Mouse (Mus musculus) lung, postnatal 14 days (tissue): ENCODE measurements at regions not wholly inside any gene's neighbourhood (a gene's known extent, or its start where the extent isn't known, plus 50 kb on each side); places are given as distances from the start of the nearest gene placed in this dataset.
"Not testable (repeated sequence)": the region's sequence is repeated elsewhere in the genome, so short reads cannot be mapped to it uniquely, and the experiment has no call there.

Source experiments
- DNase-seq: peaks from one replicate; pipeline ENCODE4 v3.0.0; 2021

DNA sequence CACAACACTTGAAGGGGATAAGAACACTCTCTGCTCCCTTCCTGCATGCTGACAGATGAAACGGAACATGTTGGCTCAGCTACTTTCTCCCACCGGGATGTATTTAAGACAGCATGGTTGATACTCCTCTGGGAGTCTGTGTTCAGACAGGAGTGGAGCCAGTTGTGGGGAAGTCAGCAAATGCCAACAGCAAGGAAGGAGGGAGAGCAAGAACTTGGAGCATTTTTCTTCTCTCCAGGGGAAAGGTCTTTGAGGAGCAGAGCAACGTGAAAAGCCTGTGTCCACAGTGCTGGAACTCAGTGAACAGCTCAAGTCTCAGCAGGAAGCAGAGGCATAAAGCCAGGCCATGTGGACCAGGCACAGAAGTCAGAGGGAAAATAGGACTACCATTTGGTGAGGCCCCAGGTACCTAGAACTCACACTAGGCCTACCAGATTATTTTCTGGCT is 188.8 kb upstream of the Dmac1 start:
- DNase-seq, result no peak

DNA sequence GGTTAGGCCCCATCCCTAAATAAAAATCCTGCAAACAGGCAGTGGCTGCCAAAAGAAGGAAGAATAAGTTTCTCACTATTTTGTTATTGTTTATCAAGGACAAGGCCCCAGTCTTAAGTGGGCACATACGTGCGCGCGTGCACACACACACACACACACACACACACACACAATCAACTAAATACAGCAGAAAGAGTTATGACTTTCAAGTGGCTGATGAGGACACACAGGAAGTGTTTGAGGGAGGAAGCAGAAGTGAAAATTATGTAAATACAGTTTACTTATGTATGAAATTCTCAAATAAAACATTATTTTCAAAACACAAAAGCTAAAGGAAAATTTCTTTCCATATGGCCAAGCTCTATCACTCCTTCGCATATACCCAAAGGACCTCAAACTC is 185.5 kb upstream of the Dmac1 start:
- no peak for DNase-seq

DNA sequence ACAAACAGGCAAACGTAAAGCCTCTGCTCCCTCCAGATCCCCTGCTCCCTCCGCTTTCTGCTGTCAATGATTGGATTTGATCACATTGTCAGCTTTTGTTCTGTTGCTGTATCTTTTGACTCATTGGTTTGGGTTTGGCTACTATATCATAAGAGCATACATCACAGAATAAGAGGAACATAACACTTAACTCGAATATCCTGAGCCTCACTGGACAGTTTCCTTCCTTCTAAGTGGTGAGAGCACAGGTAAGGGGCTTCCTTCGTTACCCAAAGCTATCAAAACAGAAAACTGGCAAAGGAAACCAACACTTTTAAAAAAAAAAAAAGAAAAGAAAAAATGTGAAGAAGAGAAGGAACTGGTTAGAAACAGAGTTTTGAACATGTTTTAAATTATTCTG is 171.4 kb upstream of the Dmac1 start:
- DNase-seq, result no peak

DNA sequence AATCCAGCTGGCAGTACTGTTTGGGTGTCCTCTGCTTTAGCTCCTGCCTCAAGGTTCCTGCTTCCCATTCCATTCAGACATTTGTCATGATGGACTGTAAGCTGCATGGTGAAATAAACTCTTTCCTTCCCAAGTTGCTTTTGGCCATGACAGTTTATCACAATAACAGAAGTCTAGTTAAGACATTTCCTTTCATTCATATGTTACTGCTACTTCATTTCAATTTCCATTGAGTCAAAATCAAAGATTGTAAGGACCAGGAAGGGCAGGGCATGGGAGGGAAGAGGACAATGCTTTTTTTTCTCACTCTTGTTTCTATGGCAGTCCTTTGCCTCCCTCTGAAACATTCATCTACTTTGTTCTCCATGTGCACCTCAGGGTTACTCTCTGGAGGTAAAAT is 145.2 kb upstream of the Dmac1 start:
- no peak for DNase-seq

DNA sequence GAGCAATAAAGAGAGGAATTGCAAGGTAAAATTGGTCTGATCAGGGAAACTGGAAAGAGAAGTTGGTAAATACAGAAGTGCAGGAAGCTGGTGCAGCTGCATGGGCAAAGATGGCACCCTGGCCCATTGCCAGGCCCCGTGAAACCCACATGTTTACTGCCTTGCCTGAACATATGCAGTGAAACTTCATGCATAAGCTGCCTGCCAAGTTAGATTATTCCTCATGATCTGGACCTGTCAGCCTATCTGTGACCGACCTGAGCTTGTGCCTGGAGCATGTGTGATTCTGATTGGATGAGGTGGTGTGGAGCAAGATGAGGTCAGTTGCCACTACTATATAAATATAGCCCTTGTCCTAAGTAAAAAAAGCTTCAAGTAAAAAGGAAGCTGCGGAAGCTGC is 122.6 kb upstream of the Dmac1 start:
- not testable (repeated sequence) for DNase-seq

DNA sequence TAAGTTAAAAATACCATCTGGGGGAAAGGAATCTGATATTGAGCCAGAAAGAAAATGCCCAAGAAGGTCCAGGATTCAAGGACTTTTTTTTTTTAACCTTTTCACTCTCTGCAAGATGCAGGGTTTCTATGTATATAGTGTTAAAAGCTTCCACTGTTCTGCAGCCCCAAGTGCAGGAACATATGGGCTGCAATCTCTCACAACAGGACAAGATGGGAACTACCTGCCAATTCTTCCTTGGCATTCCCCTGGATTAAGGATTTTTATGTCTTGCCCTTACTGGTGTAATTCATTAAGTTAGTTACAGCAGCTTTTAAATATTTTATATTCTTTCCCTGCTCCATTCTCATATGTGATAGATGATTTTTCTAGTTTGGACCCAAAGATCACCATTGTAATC is 116.9 kb upstream of the Dmac1 start:
- DNase-seq, result no peak

DNA sequence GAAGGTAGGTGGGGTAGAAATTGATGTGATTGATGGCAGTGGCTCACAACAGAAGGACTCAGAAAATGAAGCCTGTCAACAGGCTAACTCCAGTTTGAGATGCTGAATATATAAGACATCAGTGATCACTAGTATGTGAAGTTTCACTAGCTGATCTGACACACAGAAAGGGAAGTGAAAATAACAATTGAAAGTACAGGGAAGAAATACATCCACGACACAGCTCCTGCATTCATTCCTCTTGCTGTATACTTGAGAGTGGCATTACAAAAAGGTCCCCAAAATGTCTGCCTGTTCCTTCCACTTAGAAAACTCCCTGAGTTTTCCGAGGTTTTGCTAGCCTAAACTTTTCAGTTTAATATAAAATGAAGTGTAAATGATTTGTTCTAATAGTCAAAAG is 116.2 kb upstream of the Dmac1 start:
- no peak for DNase-seq

DNA sequence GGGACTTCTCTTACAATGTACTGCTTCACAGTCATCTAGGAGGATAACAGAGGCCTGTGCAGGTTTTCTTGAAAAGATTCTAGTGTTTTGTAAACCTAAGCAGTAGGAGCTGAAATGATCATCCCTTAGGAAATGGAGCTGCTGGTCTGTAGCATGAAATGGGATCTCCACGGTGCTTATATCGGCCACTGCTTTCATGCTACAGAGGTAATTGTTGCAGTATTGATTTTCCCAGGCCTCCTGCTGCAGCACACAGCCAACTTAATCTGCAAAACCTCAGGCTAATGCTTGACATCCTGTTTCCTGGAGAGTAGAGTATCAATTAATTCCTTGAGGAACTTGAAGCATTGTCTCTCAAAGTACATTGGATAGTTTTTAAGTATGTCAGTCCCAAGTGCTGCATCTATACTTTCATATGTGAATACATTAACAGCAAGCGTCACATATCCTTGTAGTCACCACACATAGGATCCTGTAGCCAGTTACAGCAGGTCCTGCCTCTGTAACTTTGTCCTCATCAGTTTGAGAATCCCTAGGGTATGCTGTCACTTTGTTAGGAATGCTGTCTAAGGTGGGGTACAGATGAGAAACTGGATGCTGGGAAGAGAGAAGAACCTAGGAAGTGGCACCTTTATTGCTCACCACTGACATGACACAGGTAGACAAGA is 108.3 kb upstream of the Dmac1 start:
- DNase-seq, result no peak

DNA sequence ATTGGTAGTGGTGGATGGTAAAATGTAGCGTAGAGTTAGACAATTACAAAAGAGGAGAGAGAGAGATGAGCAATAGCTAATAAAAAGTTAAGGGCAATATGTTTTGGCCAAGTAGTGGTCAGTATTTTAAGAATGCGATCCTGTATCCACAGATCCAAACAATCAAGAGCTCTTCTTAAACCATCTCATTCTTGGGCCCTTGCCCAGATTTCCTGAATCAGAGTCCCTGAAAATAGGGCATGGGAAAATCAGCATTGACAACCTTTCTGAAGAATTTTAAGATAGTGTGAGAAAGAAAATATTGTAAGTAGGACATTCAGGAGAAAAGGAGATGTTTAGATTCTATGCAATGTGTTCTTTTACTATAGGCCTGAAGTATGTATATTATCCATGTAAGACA is 81.4 kb upstream of the Dmac1 start:
- DNase-seq, result peak; percentile 9

DNA sequence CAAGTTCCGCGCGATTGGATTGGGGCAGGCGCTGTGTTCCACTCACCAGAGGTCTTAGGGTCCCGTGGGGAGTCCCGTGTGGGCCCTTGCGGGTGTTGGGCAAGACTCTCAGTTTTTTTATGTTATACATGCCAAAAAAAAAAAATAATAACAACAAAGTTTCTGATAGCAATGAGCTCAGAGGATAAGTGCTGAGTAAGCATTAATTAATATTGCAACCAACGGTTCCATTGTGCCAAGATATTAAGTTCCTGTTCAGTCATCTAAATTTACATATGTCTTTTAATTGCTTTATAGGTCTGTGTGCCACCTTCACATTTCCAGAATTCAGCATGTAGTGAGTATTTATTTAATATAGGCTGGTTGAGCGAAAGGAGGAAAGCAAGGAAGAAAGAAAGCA is 77.5 kb upstream of the Dmac1 start:
- no peak for DNase-seq

DNA sequence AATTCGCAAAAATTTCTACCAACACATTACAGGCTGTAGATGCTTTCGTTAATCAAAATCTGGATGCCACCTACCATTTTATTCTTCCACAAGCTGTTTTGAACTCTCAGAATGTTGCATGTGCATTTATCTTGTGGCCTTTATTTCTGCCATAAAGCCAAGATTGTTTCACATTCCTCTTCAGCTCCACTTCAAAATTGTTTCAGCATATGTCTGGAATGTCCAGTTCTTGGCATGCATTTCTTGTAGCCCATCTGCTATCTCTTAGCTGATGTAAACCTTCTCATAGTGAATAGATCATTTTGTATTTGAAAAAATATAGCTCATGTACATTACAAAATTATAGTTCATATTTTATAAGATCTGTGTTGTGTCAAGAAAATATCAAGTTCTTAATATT is 56.4 kb upstream of the Dmac1 start:
- DNase-seq, result no peak

DNA sequence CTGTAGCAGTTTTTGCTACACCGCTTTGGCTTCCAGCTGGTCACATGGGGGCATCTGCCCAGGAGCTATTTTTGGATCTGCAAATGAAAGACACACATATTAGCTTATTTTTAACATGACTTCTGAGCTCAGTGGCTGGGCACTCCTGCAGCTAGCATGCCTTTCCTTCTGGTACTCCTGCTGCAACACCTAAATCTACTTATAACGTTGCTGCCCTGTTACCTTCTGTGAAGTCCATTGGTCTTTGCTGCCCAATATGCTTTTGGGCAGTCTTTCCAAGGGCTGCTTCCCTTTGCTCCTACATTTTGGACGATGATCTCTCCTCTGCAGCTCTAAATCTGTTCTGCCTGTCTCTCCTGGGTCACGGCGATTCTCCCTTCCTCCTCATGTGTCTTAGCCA is 54.7 kb upstream of the Dmac1 start:
- no peak for DNase-seq

DNA sequence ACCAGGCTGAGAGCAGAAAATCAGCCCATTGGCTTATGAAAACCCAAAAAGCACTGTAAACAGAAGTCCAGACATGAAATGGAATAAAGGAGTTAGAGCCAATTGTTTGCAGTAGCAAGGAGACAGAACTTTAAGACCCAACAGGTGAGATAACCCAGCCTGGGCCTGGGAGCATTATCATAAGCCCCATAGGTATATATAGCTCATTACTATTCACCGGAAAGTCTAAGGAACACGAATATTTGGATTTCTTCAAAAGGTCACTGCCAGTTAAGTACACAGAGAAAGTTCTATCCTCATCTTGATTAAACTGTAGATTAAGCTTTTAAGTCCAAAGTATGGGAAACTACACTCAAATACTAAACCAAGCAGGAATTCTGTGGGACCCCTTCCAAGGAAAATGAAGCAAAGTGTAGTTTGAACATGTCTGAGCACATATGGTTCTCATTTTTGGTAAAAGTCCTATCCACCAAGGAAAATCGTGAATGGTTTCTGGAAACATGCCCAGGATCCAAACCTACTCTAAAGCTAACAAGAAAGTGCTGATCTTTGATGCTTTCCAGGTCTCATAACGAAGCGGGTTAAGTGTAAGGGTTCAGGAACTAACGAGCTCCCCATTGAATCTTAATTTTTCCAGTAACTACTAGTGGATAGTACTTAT is 51.5 kb upstream of the Dmac1 start:
- no peak for DNase-seq
